Mouse (Mus musculus): ENCODE data around the gene Creb5. TPM values are rescaled to one million over a fixed set of nuclear protein-coding genes. Genes with fewer than 3 reads are reported as not detected.

The Creb5 gene
- polyA plus RNA-seq, 1 experiment, result 4.0 TPM

GRCm38 (mm10) chr6:53514862-53515261 is 227.8 kb downstream of the Creb5 start:
- WGBS, result 35% methylated on average over 1 of the region's 1 CpGs
- no peak for TF ChIP-seq POLR2A (IDR thresholded peaks at IDR 0.05; ENCODE audit: borderline replicate concordance, extremely low read depth, low read depth, low read length)
- no peak for TF ChIP-seq CTCF (IDR thresholded peaks at IDR 0.05; ENCODE audit: insufficient read depth, low read length)
- Histone ChIP-seq H3K4me1 (ENCODE audit: control insufficient read depth, insufficient read depth, low read length) (no peaks in the 10 kb centered on the region), H3K4me3 (replicated peaks; ENCODE audit: extremely low read depth, low read depth, low read length) (no peak overlapping the region)
- no peak for DNase-seq

- Histone ChIP-seq H3K4me1 (ENCODE audit: control insufficient read depth, insufficient read depth, low read length) (no peaks in the 10 kb centered on the region), H3K4me3 (replicated peaks; ENCODE audit: extremely low read depth, low read depth, low read length) (no peak overlapping the region)
- TF ChIP-seq CTCF (IDR thresholded peaks at IDR 0.05; ENCODE audit: insufficient read depth, low read length) (no peak), POLR2A (IDR thresholded peaks at IDR 0.05; ENCODE audit: borderline replicate concordance, extremely low read depth, low read depth, low read length) (no peak)
- WGBS, result 74% methylated on average over 4 of the region's 4 CpGs
- no peak for DNase-seq
These were observed 228.5 kb downstream of the Creb5 start for GRCm38 (mm10) chr6:53515611-53516010.

- Histone ChIP-seq H3K4me3 (replicated peaks; ENCODE audit: extremely low read depth, low read depth, low read length) (no peak overlapping the region), H3K4me1 (ENCODE audit: control insufficient read depth, insufficient read depth, low read length) (no peaks in the 10 kb centered on the region)
- TF ChIP-seq CTCF (IDR thresholded peaks at IDR 0.05; ENCODE audit: insufficient read depth, low read length) (no peak), POLR2A (IDR thresholded peaks at IDR 0.05; ENCODE audit: borderline replicate concordance, extremely low read depth, low read depth, low read length) (no peak)
- DNase-seq, result no peak
- WGBS, result 73% methylated on average over 5 of the region's 5 CpGs
These were observed 230.4 kb downstream of the Creb5 start for GRCm38 (mm10) chr6:53517371-53517945.

GRCm38 (mm10) chr6:53523743-53524497 is 236.8 kb downstream of the Creb5 start:
- 79% methylated on average over 13 of the region's 13 CpGs for WGBS
- no peak for TF ChIP-seq POLR2A (IDR thresholded peaks at IDR 0.05; ENCODE audit: borderline replicate concordance, extremely low read depth, low read depth, low read length)
- no peak for TF ChIP-seq CTCF (IDR thresholded peaks at IDR 0.05; ENCODE audit: insufficient read depth, low read length)

GRCm38 (mm10) chr6:53526460-53526859 is 239.4 kb downstream of the Creb5 start:
- TF ChIP-seq CTCF (IDR thresholded peaks at IDR 0.05; ENCODE audit: insufficient read depth, low read length) (no peak), POLR2A (IDR thresholded peaks at IDR 0.05; ENCODE audit: borderline replicate concordance, extremely low read depth, low read depth, low read length) (no peak)

More at GRCm38 (mm10) chr6:53523743-53524497, 236.8 kb downstream of the Creb5 start:
- no peak overlapping the region for H3K4me3 ChIP-seq (replicated peaks; ENCODE audit: extremely low read depth, low read depth, low read length)
- no peaks in the 10 kb centered on the region for H3K4me1 ChIP-seq (ENCODE audit: control insufficient read depth, insufficient read depth, low read length)
- DNase-seq, result no peak

GRCm38 (mm10) chr6:53530742-53531141 is 243.7 kb downstream of the Creb5 start:
- WGBS, result 89% methylated on average over 8 of the region's 8 CpGs
- H3K4me3 ChIP-seq (replicated peaks; ENCODE audit: extremely low read depth, low read depth, low read length), result no peak overlapping the region
- DNase-seq, result no peak
- TF ChIP-seq POLR2A (IDR thresholded peaks at IDR 0.05; ENCODE audit: borderline replicate concordance, extremely low read depth, low read depth, low read length), result no peak
- no peak for TF ChIP-seq CTCF (IDR thresholded peaks at IDR 0.05; ENCODE audit: insufficient read depth, low read length)
- no peaks in the 10 kb centered on the region for H3K4me1 ChIP-seq (ENCODE audit: control insufficient read depth, insufficient read depth, low read length)

More at GRCm38 (mm10) chr6:53526460-53526859, 239.4 kb downstream of the Creb5 start:
- WGBS, result 95% methylated on average over 1 of the region's 1 CpGs
- H3K4me1 ChIP-seq (ENCODE audit: control insufficient read depth, insufficient read depth, low read length), result no peaks in the 10 kb centered on the region
- no peak for DNase-seq
- H3K4me3 ChIP-seq (replicated peaks; ENCODE audit: extremely low read depth, low read depth, low read length), result no peak overlapping the region

- TF ChIP-seq CTCF (IDR thresholded peaks at IDR 0.05; ENCODE audit: insufficient read depth, low read length) (no peak), POLR2A (IDR thresholded peaks at IDR 0.05; ENCODE audit: borderline replicate concordance, extremely low read depth, low read depth, low read length) (no peak)
- H3K4me1 ChIP-seq (ENCODE audit: control insufficient read depth, insufficient read depth, low read length), result no peaks in the 10 kb centered on the region
- no peak overlapping the region for H3K4me3 ChIP-seq (replicated peaks; ENCODE audit: extremely low read depth, low read depth, low read length)
- WGBS, result 85% methylated on average over 4 of the region's 4 CpGs
- DNase-seq, result no peak
These were observed 244.4 kb downstream of the Creb5 start for GRCm38 (mm10) chr6:53531461-53531860.

GRCm38 (mm10) chr6:53537530-53537929 is 250.5 kb downstream of the Creb5 start:
- DNase-seq, result no peak
- 85% methylated on average over 4 of the region's 4 CpGs for WGBS
- no peak overlapping the region for H3K4me3 ChIP-seq (replicated peaks; ENCODE audit: extremely low read depth, low read depth, low read length)
- H3K4me1 ChIP-seq (ENCODE audit: control insufficient read depth, insufficient read depth, low read length), result no peaks in the 10 kb centered on the region
- TF ChIP-seq POLR2A (IDR thresholded peaks at IDR 0.05; ENCODE audit: borderline replicate concordance, extremely low read depth, low read depth, low read length), result no peak
- TF ChIP-seq CTCF (IDR thresholded peaks at IDR 0.05; ENCODE audit: insufficient read depth, low read length), result no peak

GRCm38 (mm10) chr6:53541798-53542197 is 254.7 kb downstream of the Creb5 start:
- WGBS, result 86% methylated on average over 5 of the region's 5 CpGs
- Histone ChIP-seq H3K4me1 (ENCODE audit: control insufficient read depth, insufficient read depth, low read length) (peaks cover 2% of the 10 kb centered on the region; the same call in 1 of the 2 replicates), H3K4me3 (replicated peaks; ENCODE audit: extremely low read depth, low read depth, low read length) (no peak overlapping the region)
- TF ChIP-seq CTCF (IDR thresholded peaks at IDR 0.05; ENCODE audit: insufficient read depth, low read length) (no peak), POLR2A (IDR thresholded peaks at IDR 0.05; ENCODE audit: borderline replicate concordance, extremely low read depth, low read depth, low read length) (no peak)
- no peak for DNase-seq

GRCm38 (mm10) chr6:53545483-53545900 is 258.4 kb downstream of the Creb5 start:
- 39% methylated on average over 2 of the region's 2 CpGs for WGBS
- TF ChIP-seq POLR2A (IDR thresholded peaks at IDR 0.05; ENCODE audit: borderline replicate concordance, extremely low read depth, low read depth, low read length) (no peak), CTCF (IDR thresholded peaks at IDR 0.05; ENCODE audit: insufficient read depth, low read length) (no peak)
- H3K4me1 ChIP-seq (ENCODE audit: control insufficient read depth, insufficient read depth, low read length), result peaks cover 2% of the 10 kb centered on the region; the same call in 1 of the 2 replicates
- H3K4me3 ChIP-seq (replicated peaks; ENCODE audit: extremely low read depth, low read depth, low read length), result no peak overlapping the region
- no peak for DNase-seq

Measured in lung, adult 2 months (tissue).